Comparison of ENCODE assay signal across 7 mouse cellular contexts in the genomic region with DNA sequence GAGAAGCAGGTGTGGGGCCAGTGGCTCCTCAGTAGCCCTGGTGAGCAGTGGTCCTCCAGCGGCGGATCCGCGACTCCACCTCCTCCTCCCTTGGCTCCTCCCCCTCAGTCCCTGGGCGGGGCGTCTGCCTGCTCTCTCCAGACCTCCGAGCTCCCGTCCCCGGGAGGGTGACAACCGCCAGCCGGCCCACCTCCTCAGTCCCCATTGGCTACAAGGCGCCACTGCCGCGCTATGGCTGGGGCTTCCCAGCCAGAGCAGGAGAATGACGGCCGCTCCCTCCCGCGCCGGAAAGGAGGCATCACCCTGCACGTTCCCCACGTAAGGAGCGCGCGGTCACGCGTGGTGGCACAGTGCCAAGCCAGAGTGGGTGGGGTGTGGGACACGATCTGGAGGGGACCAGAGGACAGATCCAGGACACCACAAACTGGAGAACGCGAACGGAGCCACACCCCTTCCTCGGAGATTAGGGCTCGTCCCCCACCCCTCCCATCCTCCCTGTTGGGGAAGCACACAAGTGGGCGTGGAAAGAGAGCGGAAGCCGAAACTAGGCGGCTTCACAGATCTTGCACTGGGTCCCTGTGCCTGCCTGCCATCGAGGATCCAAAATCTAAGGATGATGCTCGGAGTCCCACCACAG. TPM values are rescaled to one million over a fixed set of nuclear protein-coding genes. Genes with fewer than 3 reads are reported as not detected.
DNase-seq lines count a peak whose midpoint lies in the region; ATAC-seq and TF ChIP-seq lines count a peak whose summit lies in the region.

No protein-coding gene starts in this region.

- DNase-seq in adrenal gland, adult 2 months: peak; percentile 99
- DNase-seq in embryo, embryonic 11.5 days (ENCODE audit: low read depth, low spot score): peak; percentile 89
- peak; percentile 95 to 98 for DNase-seq in gastrocnemius, postnatal 4 days (ENCODE audit: low spot score in 2 of 2)
- DNase-seq in left cerebral cortex, postnatal 4 days: peak; percentile 98

- no peak for TF ChIP-seq POLR2A in small intestine, adult 2 months (IDR thresholded peaks at IDR 0.05; ENCODE audit: low read depth, low read length)

- peak; percentile 89 for ATAC-seq in intestine, postnatal 0 days
- peak; percentile 98 for ATAC-seq in midbrain, embryonic 12.5 days (ENCODE audit: low FRiP score, low read depth)

- intact Hi-C loops in left cerebral cortex, postnatal 4 days (cut with DNase I): no loop called here

- H3K4me3 ChIP-seq in intestine, postnatal 0 days (ENCODE audit: low read depth, low read length): peak overlapping the region; percentile 68
- peak overlapping the region; percentile 69 for H3K4me3 ChIP-seq in midbrain, embryonic 12.5 days
- peak overlapping the region; percentile 74 for H3K4me3 ChIP-seq in small intestine, adult 2 months (ENCODE audit: low read depth, low read length)

- no peaks in the 10 kb centered on the region for H3K4me1 ChIP-seq in intestine, postnatal 0 days (replicated peaks; ENCODE audit: control insufficient read depth, insufficient read depth, low read length)
- H3K4me1 ChIP-seq in midbrain, embryonic 12.5 days: peaks cover 31% of the 10 kb centered on the region
- H3K4me1 ChIP-seq in small intestine, adult 2 months (ENCODE audit: control insufficient read depth, insufficient read depth, insufficient read length, low read length): peaks cover 22% of the 10 kb centered on the region

- peak overlapping the region; percentile 32; the same call in 1 of the 2 replicates for H3K9ac ChIP-seq in intestine, postnatal 0 days (ENCODE audit: low read depth, low read length)
- peak overlapping the region; percentile 77 for H3K9ac ChIP-seq in midbrain, embryonic 12.5 days (replicated peaks)

- no peaks in the 10 kb centered on the region for H3K36me3 ChIP-seq in intestine, postnatal 0 days (ENCODE audit: control insufficient read depth, insufficient read depth)
- H3K36me3 ChIP-seq in midbrain, embryonic 12.5 days: no peaks in the 10 kb centered on the region
- H3K36me3 ChIP-seq in small intestine, adult 2 months (ENCODE audit: control insufficient read depth, insufficient read depth, low read length): no peaks in the 10 kb centered on the region

- H3K4me2 ChIP-seq in intestine, postnatal 0 days (replicated peaks; ENCODE audit: low read depth): peak overlapping the region; percentile 76
- peak overlapping the region; percentile 86 for H3K4me2 ChIP-seq in midbrain, embryonic 12.5 days (replicated peaks)

- H3K9me3 ChIP-seq in intestine, postnatal 0 days (ENCODE audit: control insufficient read depth): no peaks in the 10 kb centered on the region
- no peaks in the 10 kb centered on the region for H3K9me3 ChIP-seq in midbrain, embryonic 12.5 days

- H3K27me3 ChIP-seq in intestine, postnatal 0 days (replicated peaks; ENCODE audit: control insufficient read depth, insufficient read depth, low read length): peaks cover 5% of the 10 kb centered on the region
- H3K27me3 ChIP-seq in midbrain, embryonic 12.5 days: peaks cover 13% of the 10 kb centered on the region
- no peaks in the 10 kb centered on the region for H3K27me3 ChIP-seq in small intestine, adult 2 months (ENCODE audit: control insufficient read depth, insufficient read depth, low read length)

- WGBS in intestine, postnatal 0 days: under 1% methylated on average over 37 of the region's 38 CpGs
- under 1% methylated on average over 38 of the region's 38 CpGs for WGBS in midbrain, embryonic 12.5 days
- 1% methylated on average over 33 of the region's 38 CpGs for WGBS in small intestine, adult 2 months

- H3K27ac ChIP-seq in intestine, postnatal 0 days (ENCODE audit: low read depth, low read length): peak overlapping the region; percentile 66
- H3K27ac ChIP-seq in midbrain, embryonic 12.5 days (replicated peaks): peak overlapping the region; percentile 89
- H3K27ac ChIP-seq in small intestine, adult 2 months (ENCODE audit: insufficient read depth, low read depth, low read length): peak overlapping the region; percentile 90

- TF ChIP-seq CTCF in intestine, postnatal 0 days (IDR thresholded peaks at IDR 0.05; ENCODE audit: low read depth): no peak
- no peak for TF ChIP-seq CTCF in small intestine, adult 2 months (IDR thresholded peaks at IDR 0.05; ENCODE audit: extremely low read depth, insufficient read length, insufficient replicate concordance, low read depth, low read length)

RNA-seq across cellular contexts. Expression of a gene that starts 39.5 kb away (rescaled TPM):
- total RNA-seq in adrenal gland, adult 2 months (2021): 10 to 100 TPM; 23.7 to 40.0 TPM
- polyA plus RNA-seq in adrenal gland, adult 2 months (2012; rRNA removed): 25.5 and 26.9 TPM in 2 replicates
- 10 to 100 TPM; 26.1 to 27.2 TPM for total RNA-seq in gastrocnemius, postnatal 4 days (2021)
- polyA plus RNA-seq in intestine, postnatal 0 days (2015; fragmentation: Nextera tagmentation; extraction: Ambion mirVana): 10.1 and 11.1 TPM in 2 replicates
- 100 to 1,000 TPM; 239 to 253 TPM for total RNA-seq in left cerebral cortex, postnatal 4 days (2021)
- 40.6 and 44.5 TPM in 2 replicates for polyA plus RNA-seq in midbrain, embryonic 12.5 days (2016; fragmentation: Nextera tagmentation; extraction: Ambion mirVana)
- 9.4 and 10.0 TPM in 2 replicates for polyA plus RNA-seq in small intestine, adult 2 months (2012; rRNA removed)

Comparison
In these comparisons a context has a peak if more than half of its experiments do, and no peak if none do; other contexts are left out.
1. Peak in every context shown above with its lines: DNase-seq, ATAC-seq, H3K4me3 ChIP-seq and H3K27ac ChIP-seq.